Mouse (Mus musculus): ENCODE data around the gene Mt2.
"Not testable (repeated sequence)": the region's sequence is repeated elsewhere in the genome, so short reads cannot be mapped to it uniquely, and the experiment has no call there.

Mt2 gene

DNA sequence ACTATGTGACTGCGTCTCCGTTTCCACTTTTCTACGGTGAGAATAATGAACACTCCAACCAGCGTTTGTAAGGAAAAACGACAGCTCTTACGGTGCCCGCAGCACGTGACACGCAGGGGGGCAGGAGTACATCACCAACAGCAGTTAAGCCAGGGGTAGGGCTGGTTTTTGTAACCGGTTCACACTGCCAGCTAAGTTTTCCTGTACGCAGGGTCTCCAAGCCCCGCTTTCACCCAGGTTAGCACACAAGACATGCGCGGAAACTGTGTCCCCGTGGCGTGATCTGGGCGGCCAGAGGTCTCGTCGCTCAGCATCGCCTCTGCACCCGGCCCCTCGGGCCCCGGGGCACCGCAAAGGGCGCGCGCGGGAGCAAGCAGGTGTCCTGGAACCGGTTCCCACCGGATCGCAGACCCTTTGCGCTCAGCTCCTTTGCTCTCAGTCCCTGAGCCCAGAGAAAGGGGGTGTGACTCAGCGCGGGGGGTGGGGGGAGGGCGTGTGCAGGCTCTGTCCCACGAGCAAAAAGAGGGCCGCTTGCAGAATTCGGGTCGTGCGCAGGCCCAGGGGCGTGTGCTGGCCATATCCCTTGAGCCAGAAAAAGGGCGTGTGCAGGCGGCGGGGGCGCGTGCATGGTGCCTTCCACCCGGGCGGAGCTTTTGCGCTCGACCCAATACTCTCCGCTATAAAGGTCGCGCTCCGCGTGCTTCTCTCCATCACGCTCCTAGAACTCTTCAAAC is at the start of gene Mt2:
Mt2 (plus strand) TSS at position 590 of the 734 bp plus-strand sequence.
- peak; percentile 50 for DNase-seq (ENCODE audit: low read depth, low spot score)

DNA sequence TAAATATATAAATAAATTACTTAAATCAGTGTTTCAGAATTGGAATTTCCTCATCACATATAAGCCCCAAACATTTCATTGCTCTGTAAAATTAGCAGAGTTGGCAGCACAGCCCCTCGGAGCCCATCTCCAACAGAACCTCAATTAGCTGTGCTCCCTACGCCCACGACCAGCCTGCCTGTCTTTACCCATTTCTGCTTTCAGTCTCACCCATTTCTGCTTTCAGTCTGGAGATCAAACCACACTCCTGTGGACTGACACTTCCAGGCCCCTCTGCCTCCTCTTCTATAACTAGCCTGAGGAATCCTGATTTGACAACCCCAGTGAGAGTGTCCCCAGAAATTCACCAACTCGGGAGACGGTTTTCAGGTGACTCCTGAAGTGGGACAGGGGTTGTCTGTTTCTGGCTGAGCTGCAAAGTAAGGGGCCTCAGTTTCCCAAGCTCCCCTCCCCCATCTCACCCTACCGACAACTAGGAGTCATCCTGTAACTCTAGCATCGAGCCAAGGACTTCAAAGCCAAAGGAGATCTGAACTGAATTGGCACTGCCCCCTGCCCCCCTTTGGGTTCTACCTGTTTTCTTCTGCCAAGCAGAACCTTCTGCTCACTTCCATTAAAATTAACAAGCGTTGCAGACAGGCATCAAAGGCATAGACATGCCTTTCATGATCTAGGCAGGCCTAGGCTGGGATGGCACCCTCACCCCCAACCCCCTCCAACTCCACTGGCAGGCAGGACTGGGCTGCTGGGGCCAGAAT is 49.6 kb upstream of the Mt2 start:
- no peak for DNase-seq (ENCODE audit: low read depth, low spot score)

DNA sequence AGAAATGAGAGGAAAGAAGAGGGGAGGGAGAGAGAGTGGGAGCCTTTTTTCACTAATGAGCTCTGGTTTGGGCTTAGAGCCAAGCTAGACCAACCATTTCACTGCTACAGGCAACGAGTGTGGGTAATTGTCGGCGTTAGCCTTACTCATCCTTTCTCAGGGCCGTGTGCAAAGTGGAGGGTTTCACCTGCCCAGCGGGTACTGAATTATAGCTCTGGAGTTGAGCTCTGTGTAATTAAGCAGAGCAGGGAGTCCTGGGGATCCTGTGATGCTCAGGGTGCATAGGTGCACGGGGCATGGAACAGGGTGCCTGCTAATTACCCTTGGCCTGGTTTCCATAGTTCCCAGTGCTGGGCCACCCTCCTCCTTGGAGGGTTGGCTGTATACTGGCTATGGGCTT is 44.8 kb upstream of the Mt2 start:
- no peak for DNase-seq (ENCODE audit: low read depth, low spot score)

DNA sequence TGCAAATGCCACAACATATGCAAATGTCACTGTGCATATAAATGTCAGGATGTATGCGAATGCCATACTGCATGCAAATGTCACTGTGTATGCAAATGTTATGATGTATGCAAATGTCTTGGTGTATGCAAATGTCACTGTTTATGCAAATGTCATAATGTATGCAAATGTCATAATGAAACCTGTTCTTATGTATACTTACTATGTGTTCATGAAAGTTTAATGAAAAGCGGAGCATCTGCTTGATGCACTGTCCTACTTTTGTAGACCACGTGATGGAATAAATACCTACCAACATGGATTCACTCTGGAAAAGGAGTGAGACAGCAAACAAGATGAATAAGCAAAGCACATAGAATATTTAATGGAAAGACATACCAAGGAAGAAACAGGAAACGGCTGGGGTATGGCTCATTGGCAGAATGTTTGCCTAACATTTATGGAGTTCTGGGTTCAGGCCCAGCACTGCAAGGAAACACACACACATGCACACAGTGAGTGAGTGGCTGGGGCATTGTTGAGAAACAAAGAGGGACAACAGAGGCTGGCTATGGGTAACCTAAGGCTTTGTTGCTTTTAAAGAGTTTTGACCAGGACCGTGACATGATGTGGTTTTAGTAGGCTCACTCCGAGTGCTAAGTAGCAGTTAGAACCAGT is 43.2 kb upstream of the Mt2 start:
- DNase-seq (ENCODE audit: low read depth, low spot score), result no peak

DNA sequence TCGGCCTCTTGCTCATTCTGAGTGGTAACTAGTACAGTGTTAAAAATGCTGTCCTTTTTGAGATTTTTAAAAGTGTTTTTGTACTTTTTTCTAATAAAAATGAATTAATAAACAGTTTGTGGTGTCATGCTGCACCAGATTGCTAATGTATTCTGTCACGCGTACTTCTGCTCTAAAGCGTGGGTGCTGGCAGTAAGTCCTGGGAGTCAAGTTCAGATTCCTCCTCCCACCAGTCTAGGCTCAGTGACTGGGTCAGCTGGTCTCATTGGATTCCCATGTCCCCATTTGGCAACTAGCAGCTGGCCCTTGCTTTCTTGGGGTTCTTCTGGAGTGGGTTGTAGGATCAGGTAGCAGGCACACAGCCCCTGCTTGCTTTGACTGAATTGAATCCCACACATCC is 42.3 kb upstream of the Mt2 start:
- DNase-seq (ENCODE audit: low read depth, low spot score), result no peak

DNA sequence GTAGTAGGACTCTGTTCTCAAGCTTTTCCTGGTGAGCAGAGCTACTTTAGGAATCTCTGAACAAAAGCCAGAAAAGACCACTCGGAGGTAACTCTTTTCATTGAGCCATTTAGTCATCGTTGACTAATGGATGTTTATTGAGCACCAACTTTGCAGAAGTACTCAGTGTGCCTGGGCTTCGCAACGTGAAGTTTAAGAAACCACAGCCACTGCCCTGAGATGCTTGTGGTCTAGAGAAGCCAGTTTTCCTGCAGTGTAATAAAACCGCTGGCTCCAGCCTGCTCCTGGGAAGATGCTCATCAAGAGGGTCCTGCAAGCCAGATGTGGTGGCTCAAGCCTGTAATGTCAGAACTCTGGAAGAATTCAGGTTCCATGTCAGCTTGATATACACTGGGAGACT is 40.4 kb upstream of the Mt2 start:
- no peak for DNase-seq (ENCODE audit: low read depth, low spot score)

DNA sequence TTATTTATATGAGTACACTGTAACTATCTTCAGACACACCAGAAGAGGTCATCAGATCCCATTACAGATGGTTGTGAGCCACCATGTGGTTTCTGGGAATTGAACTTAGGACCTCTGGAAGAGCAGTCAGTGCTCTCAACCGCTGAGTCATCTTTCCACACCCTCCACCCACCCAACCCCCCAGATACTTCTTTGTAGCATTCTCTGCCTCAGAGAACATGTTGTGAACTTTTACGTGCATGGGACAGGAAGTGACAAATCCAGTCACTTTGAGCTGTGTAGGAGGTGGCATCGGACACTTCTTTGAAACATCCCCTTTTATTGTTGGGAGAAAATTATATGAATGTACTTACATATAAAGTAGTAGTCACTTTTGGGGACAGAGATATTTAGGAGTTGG is 37.9 kb upstream of the Mt2 start:
- DNase-seq (ENCODE audit: low read depth, low spot score), result not testable (repeated sequence)

DNA sequence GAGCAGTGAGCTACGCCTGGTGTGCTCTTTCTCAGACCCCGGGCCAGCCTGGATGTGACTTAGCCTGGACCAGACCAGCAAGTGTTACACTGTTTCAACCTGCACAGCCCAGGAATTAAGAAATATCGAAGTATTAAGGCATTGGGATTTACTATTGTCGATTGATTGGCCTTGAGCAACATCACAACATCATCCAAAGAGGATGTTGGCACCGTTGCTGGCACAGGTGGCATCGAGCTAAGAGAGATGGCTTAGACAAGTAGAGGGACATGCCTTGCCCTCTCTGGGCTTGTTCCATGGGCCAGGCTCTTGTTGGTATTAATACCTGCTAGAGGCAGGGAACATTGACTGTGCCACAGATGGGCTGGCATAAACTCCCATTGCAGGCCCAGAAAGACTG is 36.9 kb upstream of the Mt2 start:
- DNase-seq (ENCODE audit: low read depth, low spot score), result no peak

DNA sequence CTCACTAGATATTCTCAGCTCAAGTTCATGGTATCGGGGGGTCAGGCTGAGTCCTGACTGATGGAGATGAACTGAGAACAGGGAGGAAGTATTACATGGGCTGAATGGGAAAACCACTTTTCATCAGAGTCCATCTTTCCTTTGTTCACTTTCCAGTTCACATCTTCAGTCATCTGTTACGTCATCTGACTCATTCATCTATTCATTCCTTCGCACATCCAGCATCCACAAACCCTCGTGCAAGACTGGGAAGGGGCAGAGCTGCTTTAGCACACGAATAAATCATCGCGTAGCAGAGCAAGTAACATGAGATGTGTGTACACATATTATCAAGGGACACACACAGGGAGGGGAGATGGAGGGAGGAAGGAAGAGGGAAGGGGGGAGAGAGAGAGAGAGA is 36.3 kb upstream of the Mt2 start:
- no peak for DNase-seq (ENCODE audit: low read depth, low spot score)

DNA sequence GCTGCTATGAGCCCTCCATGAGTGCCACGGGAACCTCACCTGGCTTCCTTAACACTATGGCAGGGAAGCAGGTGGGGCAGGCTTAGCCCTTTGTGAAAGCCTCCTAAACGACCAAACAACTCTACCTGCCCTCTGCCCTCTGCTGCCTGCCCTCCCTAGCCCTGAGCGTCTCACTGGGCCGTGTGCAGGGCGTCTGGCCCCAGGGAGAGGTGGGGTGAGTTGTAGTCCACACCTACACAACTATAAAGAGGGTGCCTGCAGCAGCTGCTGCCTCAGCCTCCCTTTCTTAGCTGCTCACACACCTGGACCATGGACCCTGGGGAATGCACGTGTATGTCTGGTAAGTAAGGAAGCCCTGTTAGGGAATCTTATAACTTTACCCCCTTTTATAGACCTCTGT is 35.5 kb upstream of the Mt2 start, which contains the start of gene Mt4:
Mt4 (plus strand) TSS at position 265 of the 400 bp plus-strand sequence.
- no peak for DNase-seq (ENCODE audit: low read depth, low spot score)

DNA sequence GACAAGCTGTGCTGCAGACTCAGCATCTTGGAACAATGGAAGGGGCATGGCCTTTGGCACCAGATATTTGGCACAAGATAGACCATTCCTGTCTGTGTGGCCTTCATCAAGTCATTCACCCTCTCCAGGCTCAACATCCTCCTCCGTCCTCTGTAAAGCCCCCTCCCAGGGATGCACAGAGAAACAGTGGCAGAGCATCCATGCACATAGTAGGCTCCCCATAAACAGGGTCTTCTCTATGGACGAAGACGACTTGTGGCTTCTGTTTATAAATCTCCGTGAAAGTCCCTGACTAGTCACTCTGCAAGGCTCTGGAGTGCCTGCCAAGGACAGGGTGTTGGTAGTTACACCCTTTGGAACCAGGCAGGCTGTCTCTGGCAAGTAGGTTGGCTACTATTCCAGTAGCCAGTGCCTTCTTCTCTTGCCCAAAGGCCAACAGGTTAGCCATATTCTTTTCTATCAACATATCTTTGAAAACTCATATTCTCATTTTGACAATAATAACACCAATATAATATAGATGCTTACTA is 32.1 kb upstream of the Mt2 start:
- DNase-seq (ENCODE audit: low read depth, low spot score), result no peak

DNA sequence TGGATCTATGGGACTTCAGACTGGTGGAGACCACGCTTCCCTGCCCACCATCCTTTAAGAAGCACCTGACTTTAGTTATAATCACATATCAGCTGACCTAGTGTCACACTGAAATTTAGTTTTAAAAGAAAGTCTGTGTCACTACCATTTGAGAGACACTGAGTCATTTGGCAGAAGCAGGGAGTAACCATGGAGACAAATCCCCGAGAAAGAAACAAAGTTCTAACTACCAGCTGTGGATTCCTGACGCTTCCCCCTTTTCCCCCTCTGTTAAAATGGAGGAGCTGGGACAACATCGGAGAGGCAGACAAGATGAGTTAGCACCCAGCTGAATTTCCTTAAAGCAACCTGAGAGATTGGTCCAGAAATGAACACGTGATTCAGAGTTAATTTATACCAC is 24.2 kb upstream of the Mt2 start:
- no peak for DNase-seq (ENCODE audit: low read depth, low spot score)

DNA sequence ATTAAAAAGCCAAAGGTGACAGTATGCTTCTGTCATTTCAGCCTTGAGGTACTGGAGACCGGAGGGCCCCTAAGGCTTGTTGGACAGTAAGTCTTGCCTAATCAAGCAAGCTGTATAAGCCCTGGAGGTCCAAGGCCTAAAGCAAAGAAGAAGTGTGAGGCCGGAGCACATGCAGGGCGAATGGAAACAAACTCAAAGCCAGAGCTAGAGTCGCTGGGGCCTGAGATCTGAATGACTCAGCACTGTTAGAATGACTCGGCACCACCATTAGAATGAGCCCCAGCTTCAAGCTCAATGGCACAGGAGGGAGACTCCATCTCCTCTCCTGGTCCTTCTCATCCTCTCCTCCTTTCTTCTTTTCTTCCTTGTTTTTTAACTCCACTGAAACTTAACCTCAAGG is 21.5 kb upstream of the Mt2 start:
- DNase-seq (ENCODE audit: low read depth, low spot score), result no peak

DNA sequence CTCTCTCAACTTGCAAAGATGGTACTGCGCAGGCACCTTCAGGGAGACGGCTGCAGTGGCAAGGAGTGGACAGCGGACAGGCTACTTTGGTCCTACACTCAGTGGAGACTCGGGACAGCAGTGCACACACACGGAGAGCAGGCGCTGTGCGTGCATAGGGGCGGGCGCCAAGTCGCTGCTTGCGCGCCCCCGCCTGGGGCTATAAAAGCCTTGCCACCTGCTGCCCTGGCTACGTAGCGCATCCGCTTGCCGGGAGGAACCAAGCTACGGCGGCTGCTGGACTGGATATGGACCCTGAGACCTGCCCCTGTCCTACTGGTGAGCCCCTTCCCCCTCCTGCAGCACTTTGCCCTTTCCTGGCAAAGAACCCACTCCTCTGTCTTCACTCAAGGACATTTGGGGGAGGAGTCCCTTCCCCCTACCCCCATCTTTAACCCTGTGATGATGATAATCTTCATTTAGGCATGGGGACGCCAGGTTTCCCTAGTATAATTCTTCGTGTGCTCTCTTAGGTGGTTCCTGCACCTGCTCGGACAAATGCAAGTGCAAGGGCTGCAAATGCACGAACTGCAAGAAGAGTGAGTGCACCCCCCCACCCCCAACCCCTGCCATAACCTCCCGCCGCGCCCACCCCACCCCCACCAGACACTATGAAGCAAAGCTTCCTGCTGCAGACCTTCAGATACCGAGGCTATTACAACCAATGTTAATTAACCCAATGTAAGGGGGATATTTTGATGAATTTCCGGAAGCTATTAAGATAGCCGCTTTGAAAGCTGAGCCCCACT is 19.8 kb upstream of the Mt2 start, which contains the start of gene Mt3:
Mt3 (plus strand) TSS at position 95 of the 788 bp plus-strand sequence.
- DNase-seq (ENCODE audit: low read depth, low spot score), result peak; percentile 66

DNA sequence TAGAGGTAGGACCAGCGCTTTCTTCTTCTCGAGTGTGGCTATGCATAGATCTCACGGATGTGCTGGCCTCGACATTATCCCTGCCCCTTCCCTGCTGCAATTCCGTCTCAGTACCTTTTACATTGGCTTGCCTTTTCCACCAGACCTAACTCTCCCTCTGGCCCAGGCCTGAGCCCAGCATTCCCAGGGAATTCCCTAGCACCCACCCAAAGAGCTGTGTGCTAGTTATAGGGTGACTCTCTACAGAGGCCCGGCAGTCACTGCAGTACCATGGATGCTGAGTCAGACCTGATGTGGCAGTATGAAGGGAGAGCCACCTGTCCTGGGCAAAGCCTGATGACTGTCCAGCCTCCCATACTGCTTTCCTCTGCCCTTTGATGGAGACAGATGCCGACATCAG is 19.0 kb upstream of the Mt2 start:
- DNase-seq (ENCODE audit: low read depth, low spot score), result no peak

DNA sequence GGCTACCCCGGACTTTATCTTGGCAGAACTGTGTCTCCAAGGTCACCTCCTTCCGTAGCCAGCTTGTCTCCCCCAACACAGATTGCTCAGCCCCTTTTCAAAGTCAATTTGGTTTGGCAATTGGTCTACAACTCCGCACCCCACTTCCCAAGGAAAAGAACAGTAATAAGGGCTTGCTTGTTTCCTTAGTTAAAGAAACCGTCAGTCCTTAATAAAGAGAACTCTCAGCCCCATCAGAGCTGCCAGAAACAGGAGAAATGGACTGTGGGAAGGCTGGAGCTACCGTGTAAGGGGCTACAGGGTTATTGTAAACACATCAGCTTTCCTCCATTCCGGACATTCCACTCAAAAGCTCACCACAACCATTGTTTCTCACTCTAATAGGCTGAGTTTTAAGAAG is 17.9 kb upstream of the Mt2 start:
- no peak for DNase-seq (ENCODE audit: low read depth, low spot score)

DNA sequence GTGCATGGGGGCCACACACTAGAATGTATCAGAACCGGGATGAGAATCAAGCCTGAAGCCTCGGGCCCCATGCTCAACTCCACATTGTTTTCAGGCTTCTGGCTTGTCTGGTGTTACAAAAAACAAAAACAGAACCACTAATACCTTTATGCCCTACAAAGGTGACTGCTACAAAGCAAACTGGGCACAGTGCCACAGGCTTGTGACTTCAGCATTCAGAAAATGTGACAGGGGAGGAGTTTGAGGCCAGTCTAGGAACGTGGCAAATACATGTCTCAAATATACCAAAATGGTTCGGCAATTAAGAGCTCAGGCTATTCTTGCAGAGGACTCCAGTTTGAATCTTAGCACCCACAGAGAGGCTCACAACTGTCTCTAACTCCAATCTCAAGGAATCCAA is 16.4 kb upstream of the Mt2 start:
- no peak for DNase-seq (ENCODE audit: low read depth, low spot score)

DNA sequence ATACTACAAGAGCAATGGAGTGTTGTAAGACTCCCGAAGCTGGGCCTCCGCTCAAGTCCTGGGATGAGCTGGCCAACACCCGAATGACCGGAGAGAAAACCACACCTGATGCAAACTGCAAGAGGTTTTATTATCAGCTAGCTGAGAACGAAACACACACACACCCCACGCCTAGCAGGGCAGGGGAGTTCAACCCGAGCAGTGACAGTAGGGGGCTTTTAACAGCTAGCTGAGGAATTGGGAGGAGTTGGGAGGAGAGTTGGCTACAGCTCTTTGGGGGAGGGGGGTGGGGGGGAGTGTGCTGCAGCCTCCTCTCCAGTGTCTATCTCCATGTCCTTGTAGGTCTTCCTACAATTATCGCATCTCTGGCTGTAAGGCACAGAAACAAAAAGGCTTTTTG is 6.7 kb upstream of the Mt2 start:
- DNase-seq (ENCODE audit: low read depth, low spot score), result not testable (repeated sequence)

DNA sequence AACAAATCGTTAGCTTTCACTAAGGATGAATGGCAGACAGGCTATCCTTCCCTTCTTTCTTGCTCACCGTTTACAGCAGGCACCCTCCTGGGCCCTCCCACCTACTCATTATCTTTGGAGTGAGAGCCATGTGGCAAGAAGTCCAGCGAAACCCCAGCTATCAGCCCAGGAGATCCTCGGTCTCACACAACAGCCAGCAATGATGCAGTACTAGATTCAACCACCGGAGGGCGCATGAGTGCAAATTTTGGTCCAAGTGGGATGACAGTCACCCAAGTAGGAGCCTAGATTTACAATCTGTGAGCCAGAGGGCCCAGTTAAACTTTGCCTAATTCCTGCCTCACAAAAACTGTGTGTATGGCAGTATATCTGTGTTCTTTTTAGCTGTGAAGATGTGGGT is 5.2 kb upstream of the Mt2 start:
- DNase-seq (ENCODE audit: low read depth, low spot score), result peak; percentile 84

DNA sequence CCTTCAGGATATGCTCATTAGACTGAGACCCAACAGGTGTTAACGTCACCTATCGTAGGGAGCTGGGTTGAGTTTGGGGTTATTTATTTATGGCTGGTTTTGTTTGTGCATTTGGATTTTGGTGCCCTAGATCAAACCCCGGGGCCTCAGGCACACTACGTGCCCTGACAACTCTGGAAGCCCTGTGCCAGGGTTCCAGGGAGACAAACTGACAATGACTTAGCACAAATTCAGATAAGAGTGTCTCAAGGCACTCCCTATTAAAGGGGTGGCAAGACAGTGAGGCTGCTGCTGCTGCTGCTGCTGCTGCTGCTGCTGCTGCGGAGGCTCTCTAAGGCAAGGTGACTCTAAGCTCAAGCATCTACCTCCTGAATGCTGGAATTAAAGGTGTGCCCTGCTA is 2.9 kb upstream of the Mt2 start:
- DNase-seq (ENCODE audit: low read depth, low spot score), result no peak

DNA sequence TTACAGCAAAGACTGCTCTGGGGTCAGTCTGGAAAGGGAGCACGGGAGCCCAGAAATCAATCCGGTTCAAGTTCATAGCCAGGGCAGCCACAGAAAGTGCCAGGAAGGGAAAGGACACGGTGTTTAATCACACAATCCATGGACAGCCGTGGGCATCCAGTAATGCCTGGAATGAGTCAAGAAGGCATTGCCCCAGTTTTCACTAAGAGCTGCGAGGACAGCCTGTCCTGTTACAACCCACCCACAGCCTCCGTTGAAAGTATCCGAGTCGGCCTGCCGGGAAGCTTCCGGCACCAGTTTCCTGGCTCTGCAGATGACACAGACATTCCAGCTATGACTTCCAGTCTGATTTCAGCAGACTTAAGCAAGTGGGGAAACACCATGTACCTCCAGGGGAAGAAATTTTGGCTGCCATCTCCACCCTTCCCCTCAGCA is 1.1 kb upstream of the Mt2 start:
- no peak for DNase-seq (ENCODE audit: low read depth, low spot score)

All from mesoderm, embryonic 11.5 days (tissue).